Mouse (Mus musculus) limb, embryonic 12.5 days (tissue): Measurements from ENCODE around the gene Apopt1. TPM values are rescaled to one million over a fixed set of nuclear protein-coding genes. Genes with fewer than 3 reads are reported as not detected.
"Not testable (repeated sequence)": the region's sequence is repeated elsewhere in the genome, so short reads cannot be mapped to it uniquely, and the experiment has no call there.

ENCODE experiments used
- ATAC-seq: fragments of 200-750 bp; cut with Nextera tagmentation; 2 replicates; pipeline ENCODE4 v1.8.0; 2017; ENCODE audit warnings: low read depth, moderate TSS enrichment; ENCODE audit not compliant: insufficient number of reproducible peaks, insufficient read depth, low FRiP score, low TSS enrichment
- H3K27ac ChIP-seq: fragments of 300-500 bp; sonication (generic); 2 replicates; pipeline ENCODE4 v1.5.1; 2016; ENCODE audit warnings: mild to moderate bottlenecking, moderate library complexity
- H3K27me3 ChIP-seq: fragments of 300-500 bp; sonication (generic); 2 replicates; pipeline ENCODE4 v1.6.1; 2016; ENCODE audit warnings: mild to moderate bottlenecking, moderate library complexity
- H3K36me3 ChIP-seq: fragments of 300-500 bp; sonication (generic); 2 replicates; pipeline ENCODE4 v1.6.1; 2016; ENCODE audit warnings: mild to moderate bottlenecking, moderate library complexity
- H3K4me1 ChIP-seq: fragments of 300-500 bp; sonication (generic); replicated peaks from 2 replicates; pipeline ENCODE4 v1.6.1; 2016
- H3K4me2 ChIP-seq: fragments of 300-500 bp; sonication (generic); 2 replicates; pipeline ENCODE4 v1.6.1; 2016; ENCODE audit warnings: mild to moderate bottlenecking, moderate library complexity
- H3K4me3 ChIP-seq: fragments of 300-500 bp; sonication (generic); replicated peaks from 2 replicates; pipeline ENCODE4 v1.5.1; 2016; ENCODE audit warnings: mild to moderate bottlenecking
- H3K9ac ChIP-seq: fragments of 300-500 bp; sonication (generic); replicated peaks from 2 replicates; pipeline ENCODE4 v1.6.1; 2016; ENCODE audit warnings: mild to moderate bottlenecking, moderate library complexity
- H3K9me3 ChIP-seq: fragments of 300-500 bp; sonication (generic); 2 replicates; pipeline ENCODE4 v1.6.1; 2016; ENCODE audit warnings: mild to moderate bottlenecking, moderate library complexity
- WGBS: fragments of 180-500 bp; shearing (Covaris S2); methylation state at CpG from one replicate; pipeline ENCODE4 v1.1.7; 2016; 5-methylcytosine and 5-hydroxymethylcytosine counted together
- polyA plus RNA-seq: library from polyadenylated mRNA; unstranded; fragments of >200 nt; fragmentation: Nextera tagmentation; extraction: Ambion mirVana; gene quantifications from 2 replicates; pipeline ENCODE4 v1.2.1, GENCODE M21; 2016

Apopt1 gene
- polyA plus RNA-seq, 1 experiment from 2014 or later = 63.8 TPM

DNA sequence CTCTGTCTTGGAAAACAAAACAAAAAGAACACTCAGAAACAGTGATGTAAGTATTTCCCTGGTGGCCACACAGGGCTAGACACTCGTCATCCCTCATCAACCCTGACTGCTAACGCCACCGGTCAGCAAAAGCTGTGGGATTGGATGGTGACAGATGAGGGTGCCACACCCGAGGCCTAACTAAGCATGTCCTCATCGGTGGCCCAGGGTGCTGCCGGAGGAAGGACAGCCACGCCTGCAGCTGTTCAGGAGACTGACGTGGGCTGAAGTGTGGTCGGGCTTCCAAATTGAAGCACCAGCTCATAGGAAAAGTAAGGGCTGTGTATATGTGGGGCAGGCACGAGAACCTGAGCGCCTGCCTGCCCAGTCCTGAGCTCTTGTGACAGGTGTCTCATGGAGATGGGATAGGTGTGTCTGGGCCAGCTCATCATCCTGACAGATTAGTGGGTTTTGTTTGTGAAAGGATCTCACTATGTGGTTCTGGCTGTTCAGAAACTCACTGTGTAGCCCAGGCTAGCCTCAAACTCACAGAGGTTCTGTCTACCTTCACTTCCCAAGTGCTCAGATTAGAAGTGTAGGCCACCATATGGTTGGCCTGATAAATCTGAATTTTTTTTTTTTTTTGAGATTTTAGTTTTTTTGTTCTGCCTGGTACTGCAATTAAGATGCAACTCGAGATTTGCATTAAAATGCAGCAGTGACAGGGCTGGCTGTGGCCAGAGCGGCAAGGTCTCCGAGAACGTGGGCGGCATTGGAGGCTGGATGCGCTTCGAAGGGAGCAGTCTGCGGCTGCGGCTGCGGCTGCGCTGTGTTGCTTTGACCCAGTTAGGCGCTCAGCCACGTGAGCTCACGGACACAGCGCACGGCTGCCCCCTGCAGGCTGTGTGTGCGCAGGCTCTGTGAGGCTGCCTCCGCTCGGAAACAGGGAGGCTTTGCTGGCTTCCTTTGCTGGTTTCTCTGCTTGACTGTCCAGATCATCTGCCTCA is 19.1 kb downstream of the Apopt1 start:
- H3K4me3 ChIP-seq = no peak overlapping the region
- peaks cover 4% of the 10 kb centered on the region; the same call in 1 of the 2 replicates for H3K4me1 ChIP-seq
- no peaks in the 10 kb centered on the region for H3K27me3 ChIP-seq
- H3K4me2 ChIP-seq = peak overlapping the region; percentile 40
- no peak overlapping the region; the same call in 1 of the 2 replicates for H3K9ac ChIP-seq
- peak; percentile 73 for ATAC-seq
- H3K27ac ChIP-seq = 0 out of 2 replicates have a peak overlapping the region, but pooled peaks have one; percentile 4
- 33% methylated on average over 30 of the region's 30 CpGs for WGBS
- peaks cover 42% of the 10 kb centered on the region for H3K36me3 ChIP-seq
- no peaks in the 10 kb centered on the region for H3K9me3 ChIP-seq

DNA sequence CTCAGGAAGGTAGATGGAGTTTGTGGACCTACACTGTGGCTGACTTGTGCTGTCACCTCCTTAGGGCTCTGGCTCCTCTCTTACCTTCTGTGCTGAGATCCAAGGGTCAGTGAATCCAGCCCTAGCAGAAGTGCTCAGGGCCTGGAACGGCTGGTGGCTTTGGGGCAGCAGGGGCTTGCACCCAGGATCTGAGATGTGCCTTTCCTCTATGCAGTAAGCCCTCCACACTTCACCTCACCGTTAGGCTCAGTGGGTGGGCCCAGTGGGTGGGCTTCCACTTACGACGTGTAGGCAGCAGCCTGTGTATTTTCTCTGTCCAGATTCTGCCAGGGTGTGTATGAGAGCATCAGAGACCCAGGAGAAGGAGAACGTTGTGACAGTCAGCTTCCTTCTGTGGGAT is 19.9 kb downstream of the Apopt1 start:
- Histone ChIP-seq H3K4me1 (peaks cover 4% of the 10 kb centered on the region; the same call in 1 of the 2 replicates), H3K27me3 (no peaks in the 10 kb centered on the region), H3K9ac (no peak overlapping the region; the same call in 1 of the 2 replicates), H3K36me3 (peaks cover 34% of the 10 kb centered on the region), H3K9me3 (no peaks in the 10 kb centered on the region), H3K4me2 (no peak overlapping the region), H3K27ac (0 out of 2 replicates have a peak overlapping the region, but pooled peaks have one; percentile 4), H3K4me3 (no peak overlapping the region)
- 66% methylated on average over 5 of the region's 5 CpGs for WGBS
- peak; percentile 40 for ATAC-seq

- Histone ChIP-seq H3K9me3 (no peaks in the 10 kb centered on the region), H3K27ac (no peak overlapping the region), H3K27me3 (no peaks in the 10 kb centered on the region), H3K9ac (no peak overlapping the region), H3K4me1 (peaks cover 4% of the 10 kb centered on the region; the same call in 1 of the 2 replicates), H3K4me3 (no peak overlapping the region), H3K36me3 (peaks cover 17% of the 10 kb centered on the region; the same call in 1 of the 2 replicates), H3K4me2 (no peak overlapping the region)
- no peak for ATAC-seq
- 85% methylated on average over 3 of the region's 3 CpGs for WGBS
These were observed 21.9 kb downstream of the Apopt1 start for GRCm38 (mm10) chr12:111734912-111735311.

GRCm38 (mm10) chr12:111736676-111737075 is 23.6 kb downstream of the Apopt1 start:
- not testable (repeated sequence) for H3K27me3 ChIP-seq, H3K4me2 ChIP-seq, H3K4me3 ChIP-seq, H3K9ac ChIP-seq, H3K9me3 ChIP-seq, H3K27ac ChIP-seq, ATAC-seq, H3K4me1 ChIP-seq
- H3K36me3 ChIP-seq = peaks cover 12% of the 10 kb centered on the region; the same call in 1 of the 2 replicates
- WGBS = 79% methylated on average over 8 of the region's 8 CpGs

DNA sequence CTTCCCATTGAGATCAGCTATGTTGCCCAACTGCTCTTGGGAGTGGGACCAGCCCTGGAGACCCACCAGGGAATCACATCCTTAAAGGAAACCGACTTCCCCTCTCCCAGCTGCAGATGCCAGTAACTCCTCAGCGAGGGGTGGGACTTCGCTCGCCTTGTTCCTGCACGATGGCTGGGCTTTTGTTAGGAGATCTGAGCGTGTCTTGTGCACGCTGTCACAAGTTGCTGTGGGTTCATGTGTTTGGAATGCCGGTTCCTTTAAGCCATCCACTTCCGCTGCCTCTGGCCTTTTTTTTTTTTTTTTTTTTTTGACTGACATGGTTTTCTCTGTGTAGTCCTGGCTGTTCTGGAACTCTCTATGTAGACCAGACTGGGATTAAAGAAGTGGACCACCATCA is 24.3 kb downstream of the Apopt1 start:
- no peak for ATAC-seq
- no peak overlapping the region for H3K27ac ChIP-seq

GRCm38 (mm10) chr12:111738754-111739153 is 25.7 kb downstream of the Apopt1 start:
- WGBS = 19% methylated on average over 3 of the region's 3 CpGs
- H3K4me3 ChIP-seq = no peak overlapping the region
- H3K27me3 ChIP-seq = no peaks in the 10 kb centered on the region
- no peak for ATAC-seq
- no peaks in the 10 kb centered on the region for H3K4me1 ChIP-seq
- peaks cover 3% of the 10 kb centered on the region; the same call in 1 of the 2 replicates for H3K36me3 ChIP-seq
- no peak overlapping the region for H3K27ac ChIP-seq
- H3K9me3 ChIP-seq = no peaks in the 10 kb centered on the region
- H3K9ac ChIP-seq = no peak overlapping the region
- no peak overlapping the region for H3K4me2 ChIP-seq

More for the DNA sequence above, 24.3 kb downstream of the Apopt1 start:
- 67% methylated on average over 9 of the region's 9 CpGs for WGBS
- peaks cover 4% of the 10 kb centered on the region; the same call in 1 of the 2 replicates for H3K4me1 ChIP-seq
- H3K9ac ChIP-seq = no peak overlapping the region
- peaks cover 8% of the 10 kb centered on the region; the same call in 1 of the 2 replicates for H3K36me3 ChIP-seq
- H3K27me3 ChIP-seq = no peaks in the 10 kb centered on the region
- no peak overlapping the region for H3K4me2 ChIP-seq
- H3K9me3 ChIP-seq = no peaks in the 10 kb centered on the region
- no peak overlapping the region for H3K4me3 ChIP-seq

GRCm38 (mm10) chr12:111741338-111741737 is 28.3 kb downstream of the Apopt1 start:
- WGBS = 39% methylated on average over 8 of the region's 8 CpGs
- H3K36me3 ChIP-seq = no peaks in the 10 kb centered on the region

GRCm38 (mm10) chr12:111743419-111743818 is 30.4 kb downstream of the Apopt1 start:
- no peak for ATAC-seq

More at GRCm38 (mm10) chr12:111741338-111741737, 28.3 kb downstream of the Apopt1 start:
- no peaks in the 10 kb centered on the region for H3K9me3 ChIP-seq
- no peak overlapping the region for H3K27ac ChIP-seq
- no peak overlapping the region for H3K9ac ChIP-seq
- peaks cover 9% of the 10 kb centered on the region for H3K4me1 ChIP-seq
- no peak overlapping the region for H3K4me3 ChIP-seq
- no peak overlapping the region for H3K4me2 ChIP-seq
- no peaks in the 10 kb centered on the region for H3K27me3 ChIP-seq
- ATAC-seq = no peak

DNA sequence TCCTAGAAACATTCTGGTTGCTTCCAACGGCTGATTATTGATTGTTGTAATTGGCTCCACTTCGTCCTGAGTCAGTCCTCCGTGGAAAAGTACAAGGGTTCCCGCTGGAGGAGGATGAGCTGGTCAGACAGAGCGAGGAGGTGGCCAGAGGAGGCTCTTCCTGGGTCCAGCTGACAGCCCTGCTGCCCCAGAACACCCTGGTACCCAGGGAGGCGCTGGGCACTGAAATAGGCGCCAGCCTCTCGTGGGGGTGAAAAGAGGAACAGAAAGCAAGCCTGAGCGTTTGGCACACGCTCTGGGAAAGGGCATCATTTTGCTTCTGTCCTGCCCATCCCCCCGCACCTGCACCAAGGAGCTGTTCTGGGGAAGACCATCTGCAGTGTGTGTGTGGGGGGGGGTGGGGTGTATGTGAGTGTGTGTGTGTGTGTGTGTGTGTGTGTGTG is 30.9 kb downstream of the Apopt1 start:
- ATAC-seq = no peak
- H3K27ac ChIP-seq = no peak overlapping the region

More at GRCm38 (mm10) chr12:111743419-111743818, 30.4 kb downstream of the Apopt1 start:
- Histone ChIP-seq H3K9me3 (no peaks in the 10 kb centered on the region), H3K36me3 (no peaks in the 10 kb centered on the region), H3K9ac (no peak overlapping the region), H3K4me2 (no peak overlapping the region), H3K27me3 (no peaks in the 10 kb centered on the region), H3K4me3 (no peak overlapping the region), H3K27ac (peak overlapping the region; percentile 41; the same call in 1 of the 2 replicates), H3K4me1 (peaks cover 10% of the 10 kb centered on the region)
- WGBS = 53% methylated on average over 2 of the region's 2 CpGs

DNA sequence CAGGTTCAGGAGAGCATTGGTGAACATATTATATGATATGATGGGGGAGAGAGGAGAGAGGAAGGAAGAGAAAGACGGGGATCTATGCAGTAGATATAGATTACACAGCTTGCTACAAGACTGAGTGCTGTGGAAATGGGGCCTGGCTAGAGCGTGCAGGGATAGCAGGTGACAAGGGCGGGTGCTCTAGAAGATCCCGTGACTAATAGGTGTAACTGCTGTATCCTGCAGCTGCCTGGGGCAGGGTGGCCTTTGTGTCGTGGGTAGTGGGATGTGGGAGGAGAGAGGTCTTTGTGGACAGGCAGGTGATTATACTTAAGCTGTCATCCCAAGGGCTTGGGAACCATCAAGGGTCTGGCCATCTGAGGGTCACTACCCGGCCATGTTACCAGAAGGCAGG is 32.2 kb downstream of the Apopt1 start:
- no peak for ATAC-seq
- Histone ChIP-seq H3K4me2 (no peak overlapping the region), H3K27me3 (no peaks in the 10 kb centered on the region), H3K9ac (no peak overlapping the region), H3K36me3 (no peaks in the 10 kb centered on the region), H3K4me1 (peaks cover 10% of the 10 kb centered on the region), H3K4me3 (no peak overlapping the region), H3K27ac (no peak overlapping the region), H3K9me3 (no peaks in the 10 kb centered on the region)
- 79% methylated on average over 6 of the region's 6 CpGs for WGBS

More for the DNA sequence above, 30.9 kb downstream of the Apopt1 start:
- Histone ChIP-seq H3K4me3 (no peak overlapping the region), H3K4me2 (no peak overlapping the region), H3K9ac (no peak overlapping the region), H3K9me3 (no peaks in the 10 kb centered on the region), H3K4me1 (peaks cover 10% of the 10 kb centered on the region), H3K36me3 (no peaks in the 10 kb centered on the region), H3K27me3 (no peaks in the 10 kb centered on the region)
- WGBS = 81% methylated on average over 11 of the region's 11 CpGs

DNA sequence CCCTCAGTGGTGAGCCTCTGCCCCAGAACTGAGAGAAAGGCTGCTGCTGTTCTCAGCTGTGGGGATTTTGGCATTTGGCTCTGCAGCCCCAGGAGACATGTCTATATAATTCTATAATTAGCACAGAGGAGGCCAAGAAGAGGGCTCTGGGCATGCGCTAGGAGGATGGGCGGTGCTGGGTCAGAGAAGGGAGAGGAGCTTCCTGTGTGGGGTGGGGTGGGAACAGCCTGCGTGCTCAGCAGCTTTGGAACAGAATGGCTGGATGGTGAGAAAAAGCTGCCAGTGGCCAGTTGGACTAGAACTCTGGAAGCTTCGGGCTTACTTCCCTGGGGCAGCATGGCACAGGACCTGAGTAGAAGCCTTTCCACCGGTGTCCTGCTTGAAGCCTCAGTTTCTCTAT is 33.0 kb downstream of the Apopt1 start:
- no peak overlapping the region for H3K4me2 ChIP-seq
- peaks cover 10% of the 10 kb centered on the region for H3K4me1 ChIP-seq
- H3K9me3 ChIP-seq = no peaks in the 10 kb centered on the region
- ATAC-seq = peak; percentile 47; the same call in 1 of the 2 replicates
- H3K27ac ChIP-seq = no peak overlapping the region
- no peaks in the 10 kb centered on the region for H3K36me3 ChIP-seq
- no peaks in the 10 kb centered on the region for H3K27me3 ChIP-seq
- no peak overlapping the region for H3K9ac ChIP-seq
- H3K4me3 ChIP-seq = no peak overlapping the region
- 68% methylated on average over 5 of the region's 5 CpGs for WGBS
